In genomic region chr3:144467521-144467920, GRCm38 (mm10) we compare ENCODE assay signal across 11 mouse cellular contexts.
DNase-seq lines count a peak whose midpoint lies in the region; ATAC-seq and TF ChIP-seq lines count a peak whose summit lies in the region.
"Had no signal": no experiment of that assay in that cellular context is flagged by ENCODE, and none has a peak within 500 bp of the region (broad histone marks: within the 10 kb centered on the region; RNA-seq: fewer than 3 reads in every experiment).

No protein-coding gene starts in this region.

- H3K4me1 ChIP-seq in forebrain, postnatal 0 days (ENCODE audit: insufficient read depth) = no peaks in the 10 kb centered on the region
- H3K4me1 ChIP-seq in forebrain, embryonic 12.5 days = peaks cover 22% of the 10 kb centered on the region
- 0 out of 2 replicates have a peak, but pooled peaks cover 8% of the 10 kb centered on the region for H3K4me1 ChIP-seq in midbrain, postnatal 0 days (ENCODE audit: insufficient read depth, low read length)
- H3K4me1 ChIP-seq in midbrain, embryonic 13.5 days (replicated peaks) = peaks cover 23% of the 10 kb centered on the region

- WGBS in forebrain, postnatal 0 days = 63% methylated on average over 10 of the region's 10 CpGs
- WGBS in forebrain, embryonic 12.5 days = 73% methylated on average over 10 of the region's 10 CpGs
- 68% methylated on average over 10 of the region's 10 CpGs for WGBS in midbrain, postnatal 0 days
- 72% methylated on average over 10 of the region's 10 CpGs for WGBS in midbrain, embryonic 13.5 days

- H3K9ac ChIP-seq in forebrain, postnatal 0 days = no peak overlapping the region
- H3K9ac ChIP-seq in forebrain, embryonic 12.5 days = no peak overlapping the region
- no peak overlapping the region for H3K9ac ChIP-seq in midbrain, postnatal 0 days (replicated peaks; ENCODE audit: low read length, poor library complexity, severe bottlenecking)
- no peak overlapping the region for H3K9ac ChIP-seq in midbrain, embryonic 13.5 days (replicated peaks)
- H3K9ac ChIP-seq: neural tube, embryonic 12.5 days had no signal

- TF ChIP-seq CTCF in forebrain, postnatal 0 days (IDR thresholded peaks at IDR 0.05; ENCODE audit: low read depth) = peak; percentile 65
- TF ChIP-seq CTCF in midbrain, postnatal 0 days (IDR thresholded peaks at IDR 0.05) = peak; percentile 72

- peaks cover 10% of the 10 kb centered on the region for H3K36me3 ChIP-seq in forebrain, postnatal 0 days (ENCODE audit: insufficient read depth)
- H3K36me3 ChIP-seq in forebrain, embryonic 12.5 days (replicated peaks) = peaks cover 19% of the 10 kb centered on the region
- peaks cover 5% of the 10 kb centered on the region; the same call in 1 of the 2 replicates for H3K36me3 ChIP-seq in midbrain, postnatal 0 days (ENCODE audit: insufficient read depth, low read length)
- H3K36me3 ChIP-seq in midbrain, embryonic 13.5 days = peaks cover 19% of the 10 kb centered on the region; the same call in 1 of the 2 replicates
- H3K36me3 ChIP-seq: neural tube, embryonic 12.5 days had no signal

- H3K27ac ChIP-seq in forebrain, postnatal 0 days (ENCODE audit: low read depth, low read length) = no peak overlapping the region
- H3K27ac ChIP-seq in forebrain, embryonic 12.5 days = no peak overlapping the region
- H3K27ac ChIP-seq in midbrain, postnatal 0 days (ENCODE audit: low read depth, low read length) = no peak overlapping the region
- no peak overlapping the region for H3K27ac ChIP-seq in midbrain, embryonic 13.5 days
- H3K27ac ChIP-seq: neural tube, embryonic 12.5 days had no signal

- H3K4me3 ChIP-seq in forebrain, postnatal 0 days (ENCODE audit: low read depth, low read length) = no peak overlapping the region
- H3K4me3 ChIP-seq in forebrain, embryonic 12.5 days (replicated peaks) = no peak overlapping the region
- H3K4me3 ChIP-seq in midbrain, postnatal 0 days (ENCODE audit: low read depth, low read length) = no peak overlapping the region
- no peak overlapping the region for H3K4me3 ChIP-seq in midbrain, embryonic 13.5 days (replicated peaks)
- H3K4me3 ChIP-seq: erythroblast, embryonic 14.5 days; neural tube, embryonic 12.5 days had no signal

- no peaks in the 10 kb centered on the region for H3K9me3 ChIP-seq in forebrain, postnatal 0 days (ENCODE audit: low read length)
- no peaks in the 10 kb centered on the region for H3K9me3 ChIP-seq in forebrain, embryonic 12.5 days
- no peaks in the 10 kb centered on the region for H3K9me3 ChIP-seq in midbrain, postnatal 0 days (ENCODE audit: low read length)
- no peaks in the 10 kb centered on the region for H3K9me3 ChIP-seq in midbrain, embryonic 13.5 days
- H3K9me3 ChIP-seq: neural tube, embryonic 12.5 days had no signal

- no peak for ATAC-seq in forebrain, postnatal 0 days
- no peak for ATAC-seq in forebrain, embryonic 12.5 days (ENCODE audit: low FRiP score)
- no peak for ATAC-seq in midbrain, postnatal 0 days (ENCODE audit: low FRiP score)
- ATAC-seq in midbrain, embryonic 13.5 days = no peak

- no peaks in the 10 kb centered on the region for H3K27me3 ChIP-seq in forebrain, postnatal 0 days (ENCODE audit: insufficient read depth, low read length)
- no peaks in the 10 kb centered on the region for H3K27me3 ChIP-seq in forebrain, embryonic 12.5 days
- H3K27me3 ChIP-seq in midbrain, postnatal 0 days (ENCODE audit: insufficient read depth, low read length) = no peaks in the 10 kb centered on the region
- H3K27me3 ChIP-seq in midbrain, embryonic 13.5 days = no peaks in the 10 kb centered on the region
- H3K27me3 ChIP-seq: neural tube, embryonic 12.5 days had no signal

- no peak overlapping the region for H3K4me2 ChIP-seq in forebrain, postnatal 0 days (ENCODE audit: low read depth)
- no peak overlapping the region for H3K4me2 ChIP-seq in forebrain, embryonic 12.5 days
- H3K4me2 ChIP-seq in midbrain, postnatal 0 days (ENCODE audit: low read depth, low read length, poor library complexity, severe bottlenecking) = no peak overlapping the region
- no peak overlapping the region for H3K4me2 ChIP-seq in midbrain, embryonic 13.5 days (replicated peaks)
- H3K4me2 ChIP-seq: neural tube, embryonic 12.5 days had no signal

- DNase-seq in forebrain, postnatal 0 days = peak; percentile 21
- peak; percentile 59 for DNase-seq in midbrain, postnatal 0 days (ENCODE audit: low spot score)
- peak; percentile 34 for DNase-seq in c-Kit-positive CD71-positive TER-119-negative erythroid progenitor cells, embryonic 14.5 days (ENCODE audit: low read depth)
- DNase-seq in retina, postnatal 1 day = peak; percentile 47
- DNase-seq in left cerebral cortex, adult 9 months (ENCODE audit: low spot score in 2 of 2) = no peak
- no peak for DNase-seq in layer of hippocampus, postnatal 36 days
- DNase-seq: heart, postnatal 10 days had no signal

Comparison
In these comparisons a context has a peak if more than half of its experiments do, and no peak if none do; other contexts are left out.
1. DNase-seq: peak in forebrain, postnatal 0 days (single experiment), midbrain, postnatal 0 days (single experiment), c-Kit-positive CD71-positive TER-119-negative erythroid progenitor cells, embryonic 14.5 days (single experiment) and retina, postnatal 1 day (single experiment); none in left cerebral cortex, adult 9 months (0 of 2) and layer of hippocampus, postnatal 36 days (0 of 2).